Mouse (Mus musculus) ES-Bruce4 (cell line): ENCODE results near the gene Mybpc2.

Source experiments
- CTCF ChIP-seq: IDR thresholded peaks from one replicate; pipeline ENCODE4 v1.8.1; 2011; ENCODE audit warnings: low read depth, low read length
- EP300 ChIP-seq: IDR thresholded peaks from 2 replicates; pipeline ENCODE4 v1.6.1; 2011; ENCODE audit warnings: low read depth, low read length; ENCODE audit not compliant: insufficient read depth
- POLR2A ChIP-seq: IDR thresholded peaks from one replicate; pipeline ENCODE4 v1.8.1; 2011; ENCODE audit warnings: low read length; ENCODE audit not compliant: insufficient read depth

- TF ChIP-seq CTCF (no peak), POLR2A (no peak), EP300 (no peak)
These were observed 32.2 kb downstream of the Mybpc2 start for GRCm38 (mm10) chr7:44492166-44492826.
